21 mouse cellular contexts compared by ENCODE assay signal in the genomic region with DNA sequence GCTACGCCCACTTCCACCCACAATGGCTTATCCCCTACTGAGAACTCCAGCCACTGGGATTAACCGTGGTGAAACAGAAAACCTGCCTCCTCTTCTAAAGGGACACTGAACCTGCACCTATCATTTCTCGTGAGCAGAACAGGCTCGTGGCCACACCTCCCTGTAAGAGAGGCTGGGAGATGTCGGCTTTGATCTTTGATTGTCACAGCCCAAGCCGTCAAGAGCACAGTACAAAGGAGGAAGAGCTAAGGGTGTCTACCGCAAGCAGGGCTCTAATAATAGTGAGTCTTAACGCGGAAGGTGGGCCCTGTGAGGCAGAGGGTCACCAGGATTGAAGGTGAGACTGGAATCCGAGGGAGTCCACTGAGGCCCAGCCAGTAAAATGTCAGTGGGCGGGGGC.
DNase-seq lines count a peak whose midpoint lies in the region; ATAC-seq and TF ChIP-seq lines count a peak whose summit lies in the region.
"Had no signal": no experiment of that assay in that cellular context is flagged by ENCODE, and none has a peak within 500 bp of the region (broad histone marks: within the 10 kb centered on the region; RNA-seq: fewer than 3 reads in every experiment).

No protein-coding gene starts in this region.

- no peak overlapping the region for H3K4me3 ChIP-seq in hindbrain, embryonic 11.5 days (ENCODE audit: low read depth, low read length)
- H3K4me3 ChIP-seq in hindbrain, postnatal 0 days (ENCODE audit: low read length) = no peak overlapping the region
- H3K4me3 ChIP-seq in embryonic facial prominence, embryonic 10.5 days = no peak overlapping the region
- H3K4me3 ChIP-seq in midbrain, embryonic 15.5 days = no peak overlapping the region
- H3K4me3 ChIP-seq: erythroblast, embryonic 14.5 days had no signal

- H3K4me1 ChIP-seq in hindbrain, embryonic 11.5 days (replicated peaks; ENCODE audit: control insufficient read depth, insufficient read depth, low read length) = peaks cover 4% of the 10 kb centered on the region
- peaks cover 10% of the 10 kb centered on the region for H3K4me1 ChIP-seq in hindbrain, postnatal 0 days (ENCODE audit: insufficient read depth, low read length)
- H3K4me1 ChIP-seq in embryonic facial prominence, embryonic 10.5 days = peaks cover 23% of the 10 kb centered on the region
- peaks cover 14% of the 10 kb centered on the region for H3K4me1 ChIP-seq in midbrain, embryonic 15.5 days

- no peaks in the 10 kb centered on the region for H3K27me3 ChIP-seq in hindbrain, embryonic 11.5 days (ENCODE audit: control insufficient read depth, insufficient read depth, low read length)
- H3K27me3 ChIP-seq in hindbrain, postnatal 0 days (ENCODE audit: insufficient read depth, low read length) = no peaks in the 10 kb centered on the region
- peaks cover 5% of the 10 kb centered on the region for H3K27me3 ChIP-seq in embryonic facial prominence, embryonic 10.5 days (replicated peaks; ENCODE audit: low read depth, poor library complexity, severe bottlenecking)
- 0 out of 2 replicates have a peak, but pooled peaks cover 4% of the 10 kb centered on the region for H3K27me3 ChIP-seq in midbrain, embryonic 15.5 days (replicated peaks)

- peak; percentile 10; the same call in 1 of the 2 replicates for ATAC-seq in hindbrain, embryonic 11.5 days (ENCODE audit: low FRiP score)
- ATAC-seq in hindbrain, postnatal 0 days = no peak
- no peak; the same call in 1 of the 2 replicates for ATAC-seq in midbrain, embryonic 15.5 days (replicated peaks)
- ATAC-seq: liver, postnatal 0 days had no signal

- H3K9ac ChIP-seq in hindbrain, embryonic 11.5 days (ENCODE audit: low read depth, low read length) = no peak overlapping the region
- H3K9ac ChIP-seq in hindbrain, postnatal 0 days (replicated peaks; ENCODE audit: low read length) = no peak overlapping the region
- no peak overlapping the region for H3K9ac ChIP-seq in midbrain, embryonic 15.5 days
- H3K9ac ChIP-seq: liver, postnatal 0 days had no signal

- no peak for TF ChIP-seq CTCF in hindbrain, postnatal 0 days (IDR thresholded peaks at IDR 0.05; ENCODE audit: low read depth)

- no peaks in the 10 kb centered on the region for H3K36me3 ChIP-seq in hindbrain, embryonic 11.5 days (ENCODE audit: control insufficient read depth, insufficient read depth, low read length)
- H3K36me3 ChIP-seq in hindbrain, postnatal 0 days (ENCODE audit: insufficient read depth, low read length) = no peaks in the 10 kb centered on the region
- H3K36me3 ChIP-seq in embryonic facial prominence, embryonic 10.5 days (replicated peaks) = 0 out of 2 replicates have a peak, but pooled peaks cover 5% of the 10 kb centered on the region
- H3K36me3 ChIP-seq in midbrain, embryonic 15.5 days (replicated peaks) = no peaks in the 10 kb centered on the region

- WGBS in hindbrain, embryonic 11.5 days = 16% methylated on average over 11 of the region's 11 CpGs
- 28% methylated on average over 11 of the region's 11 CpGs for WGBS in hindbrain, postnatal 0 days
- 22% methylated on average over 11 of the region's 11 CpGs for WGBS in embryonic facial prominence, embryonic 10.5 days
- WGBS in midbrain, embryonic 15.5 days = 11% methylated on average over 11 of the region's 11 CpGs

- no peak overlapping the region for H3K27ac ChIP-seq in hindbrain, embryonic 11.5 days (ENCODE audit: low read depth, low read length)
- H3K27ac ChIP-seq in hindbrain, postnatal 0 days = no peak overlapping the region
- no peak overlapping the region for H3K27ac ChIP-seq in embryonic facial prominence, embryonic 10.5 days (replicated peaks)
- no peak overlapping the region for H3K27ac ChIP-seq in midbrain, embryonic 15.5 days

- no peaks in the 10 kb centered on the region for H3K9me3 ChIP-seq in hindbrain, embryonic 11.5 days (ENCODE audit: control insufficient read depth, low read length)
- no peaks in the 10 kb centered on the region for H3K9me3 ChIP-seq in hindbrain, postnatal 0 days (ENCODE audit: low read length)
- no peaks in the 10 kb centered on the region for H3K9me3 ChIP-seq in embryonic facial prominence, embryonic 10.5 days
- H3K9me3 ChIP-seq in midbrain, embryonic 15.5 days = no peaks in the 10 kb centered on the region

- DNase-seq in embryo, embryonic 10 days (ENCODE audit: low spot score) = peak; percentile 16
- no peak for DNase-seq in embryo, embryonic 11 days
- DNase-seq in hindbrain, embryonic 11.5 days (ENCODE audit: low spot score) = no peak
- DNase-seq in hindbrain, postnatal 0 days (ENCODE audit: low spot score) = no peak
- DNase-seq in embryonic facial prominence, embryonic 10.5 days (ENCODE audit: low spot score) = peak; percentile 16
- no peak for DNase-seq in kidney, postnatal 36 days
- no peak for DNase-seq in adrenal gland, postnatal 4 days (ENCODE audit: low spot score in 2 of 2)
- DNase-seq: adrenal gland, postnatal 36 days; cerebellum, adult 2 months; cerebellum, postnatal 36 days; gastrocnemius, postnatal 10 days; heart, adult 11 months; heart, postnatal 36 days; kidney, adult 8-10 months; liver; liver, postnatal 0 days; lung, postnatal 10 days; spleen, adult 18-20 months; thymus, postnatal 4 days had no signal

- no peak overlapping the region for H3K4me2 ChIP-seq in hindbrain, embryonic 11.5 days (replicated peaks; ENCODE audit: low read depth, low read length)
- no peak overlapping the region for H3K4me2 ChIP-seq in hindbrain, postnatal 0 days (ENCODE audit: low read depth, low read length)
- 0 out of 2 replicates have a peak overlapping the region, but pooled peaks have one; percentile 20 for H3K4me2 ChIP-seq in midbrain, embryonic 15.5 days

Comparison
In these comparisons a context has a peak if more than half of its experiments do, and no peak if none do; other contexts are left out.
1. DNase-seq: peak in embryo, embryonic 10 days (single experiment) and embryonic facial prominence, embryonic 10.5 days (single experiment); none in embryo, embryonic 11 days (single experiment), hindbrain, embryonic 11.5 days (single experiment), hindbrain, postnatal 0 days (single experiment), kidney, postnatal 36 days (0 of 2) and adrenal gland, postnatal 4 days (0 of 2).